Mouse (Mus musculus) T-helper 17 cell (primary cell): ENCODE results near the gene Pds5a.
"Not testable (repeated sequence)": the region's sequence is repeated elsewhere in the genome, so short reads cannot be mapped to it uniquely, and the experiment has no call there.

ENCODE experiments used
- in situ Hi-C, 2 experiments: fragments of 300-600 bp; cut with MboI, MseI; formaldehyde crosslinking; loops; 1 replicate in 1 of 2; 2 replicates in 1 of 2; pipeline ENCODE4 v1.15.1; 2025; ENCODE audit warnings: high pct_unique_total_duplicates in 2 of 2

Pds5a gene

DNA sequence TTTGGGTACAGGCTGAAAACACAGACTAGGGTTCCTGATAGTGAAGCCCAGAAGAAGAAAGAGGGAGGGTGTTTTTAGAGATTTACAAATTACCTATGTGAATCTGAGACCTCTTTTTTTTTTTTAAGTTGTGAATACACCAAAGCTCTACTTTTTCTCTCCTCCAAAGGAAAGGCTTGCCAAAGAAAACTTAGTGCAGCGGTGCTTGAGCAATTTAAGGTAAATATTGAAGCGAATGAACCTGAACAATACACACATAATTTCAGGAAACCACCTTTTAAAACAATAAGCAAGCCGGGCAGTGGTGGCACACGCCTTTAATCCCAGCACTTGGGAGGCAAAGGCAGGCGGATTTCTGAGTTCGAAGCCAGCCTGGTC, 675 bp upstream of the Pds5a start:
- in situ Hi-C loops: no loop called here

DNA sequence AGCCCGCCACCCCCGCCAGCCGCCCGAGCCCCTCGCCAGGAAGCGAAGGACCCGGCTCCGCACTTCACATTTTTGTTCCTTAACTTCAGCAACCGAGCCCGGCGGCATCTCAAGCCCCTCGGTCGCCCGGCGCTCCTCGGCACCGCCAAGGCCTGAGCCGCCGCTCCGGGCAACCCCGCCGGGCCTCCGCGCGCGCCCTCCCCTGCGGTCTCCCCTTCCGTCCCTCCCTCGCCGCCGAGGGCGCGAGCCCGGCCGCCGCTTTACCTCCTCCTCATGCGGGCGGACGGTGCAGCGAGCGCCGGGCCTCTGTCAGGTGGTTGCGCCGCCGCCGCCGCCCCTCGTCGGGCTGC, 612 bp downstream of the Pds5a start:
- in situ Hi-C loops: no loop called here

DNA sequence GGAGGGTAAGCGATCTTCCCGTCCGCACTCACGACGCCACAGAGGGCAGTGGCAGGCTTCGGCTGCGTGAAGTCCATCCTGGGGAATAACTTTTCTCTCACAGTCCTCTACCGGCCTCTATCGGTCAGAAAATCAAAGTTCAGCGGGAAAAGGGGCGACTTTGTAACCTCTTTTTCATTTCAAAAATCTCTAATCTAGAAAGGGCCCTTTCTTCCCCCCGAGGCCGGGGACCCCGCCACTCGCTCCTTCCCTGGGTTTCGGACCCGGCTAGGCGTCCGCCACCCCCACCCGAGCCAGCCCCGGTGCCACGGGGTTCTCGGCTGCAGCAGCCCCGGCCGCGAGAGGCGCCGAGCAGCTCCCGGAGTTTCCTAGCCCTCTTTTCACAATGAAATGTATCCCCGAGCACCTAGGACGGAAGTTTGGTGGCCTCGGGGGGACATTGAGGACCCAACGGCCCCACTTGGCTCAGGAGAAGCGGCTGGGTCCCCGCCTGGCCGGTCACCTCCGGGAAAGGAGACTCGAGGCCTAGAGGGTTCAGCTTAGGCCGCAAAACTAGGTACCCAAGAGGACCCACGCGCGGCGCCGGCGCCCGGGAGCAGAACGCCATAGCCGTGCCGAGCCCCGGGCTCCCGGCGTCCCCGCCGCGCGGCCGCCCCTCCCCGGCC, 1.1 kb downstream of the Pds5a start:
- in situ Hi-C loops: no loop called here

DNA sequence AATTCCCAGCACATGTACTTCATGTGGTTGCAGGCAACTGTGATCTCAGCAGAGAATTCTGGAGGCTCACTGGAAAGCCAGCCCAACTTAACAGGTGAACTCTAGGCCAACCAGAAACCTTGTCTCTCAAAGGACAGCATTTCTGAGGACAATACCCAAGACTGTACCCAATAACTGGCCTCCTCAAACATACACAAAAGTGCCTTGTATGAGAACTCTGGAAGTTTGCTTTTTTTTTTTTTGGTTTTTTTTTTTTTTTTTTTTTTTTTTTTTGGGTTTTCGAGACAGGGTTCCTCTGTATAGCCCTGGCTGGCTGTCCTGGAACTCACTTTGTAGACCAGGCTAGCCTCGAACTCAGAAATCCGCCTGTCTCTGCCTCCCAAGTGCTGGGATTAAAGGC, 4.0 kb downstream of the Pds5a start:
- in situ Hi-C loops: not testable (repeated sequence)

DNA sequence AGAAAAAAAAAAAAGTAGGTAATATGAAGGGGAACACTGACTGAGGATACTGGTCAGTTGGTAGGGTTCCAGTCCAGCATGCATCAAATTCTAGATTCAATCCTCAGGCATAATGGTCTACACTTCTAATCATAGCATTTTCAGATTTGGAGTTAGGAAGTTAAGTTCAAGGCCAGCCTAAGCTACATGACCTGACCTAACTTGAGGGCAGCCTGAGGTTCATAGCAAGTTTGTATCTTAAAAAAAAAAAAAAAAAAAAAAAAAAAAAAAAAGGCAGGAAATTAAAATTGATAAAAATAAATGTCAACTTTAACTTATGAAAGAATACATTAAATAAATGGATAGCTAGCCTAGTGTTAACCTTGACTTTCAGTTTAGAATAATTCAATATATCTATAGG, 5.1 kb downstream of the Pds5a start:
- in situ Hi-C loops: no loop called here

DNA sequence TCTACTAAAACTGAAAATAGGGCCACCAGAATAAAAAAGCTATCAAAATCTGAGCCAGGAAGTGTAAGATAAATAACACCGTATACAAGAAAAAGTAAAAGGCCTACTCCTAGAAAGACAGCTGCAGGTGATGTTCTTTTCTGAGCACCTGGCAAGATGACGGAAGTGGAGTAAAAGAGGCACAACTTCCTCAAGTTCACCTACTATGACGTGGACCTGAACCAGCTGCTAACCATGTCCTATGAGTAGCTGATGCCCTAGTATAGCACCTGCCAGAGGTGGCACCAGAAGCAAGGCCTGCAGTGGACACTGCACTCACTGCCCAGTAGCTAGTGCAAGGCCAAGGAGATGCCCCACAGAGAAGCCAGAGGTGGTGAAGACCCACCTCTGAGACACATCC, 9.3 kb downstream of the Pds5a start:
- in situ Hi-C loops: no loop called here

DNA sequence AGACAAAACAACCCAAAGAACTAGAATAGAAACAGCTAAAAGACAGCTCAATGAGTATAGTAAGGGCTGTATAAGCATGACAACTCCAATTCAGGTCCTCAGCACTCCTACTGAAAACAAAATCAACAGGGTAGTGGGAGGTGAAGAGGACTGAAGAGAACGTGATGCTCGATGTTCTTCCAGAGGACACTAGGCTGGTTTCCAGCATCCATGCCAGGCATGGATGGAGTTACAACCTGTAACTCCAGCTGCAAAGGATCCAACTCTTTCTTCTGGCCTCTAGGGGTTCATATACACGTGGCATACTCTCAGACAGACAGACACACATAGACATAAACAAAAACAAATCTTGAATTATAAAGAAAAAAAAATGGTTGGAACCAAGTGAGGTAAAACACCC, 11.3 kb downstream of the Pds5a start:
- in situ Hi-C loops: no loop called here

DNA sequence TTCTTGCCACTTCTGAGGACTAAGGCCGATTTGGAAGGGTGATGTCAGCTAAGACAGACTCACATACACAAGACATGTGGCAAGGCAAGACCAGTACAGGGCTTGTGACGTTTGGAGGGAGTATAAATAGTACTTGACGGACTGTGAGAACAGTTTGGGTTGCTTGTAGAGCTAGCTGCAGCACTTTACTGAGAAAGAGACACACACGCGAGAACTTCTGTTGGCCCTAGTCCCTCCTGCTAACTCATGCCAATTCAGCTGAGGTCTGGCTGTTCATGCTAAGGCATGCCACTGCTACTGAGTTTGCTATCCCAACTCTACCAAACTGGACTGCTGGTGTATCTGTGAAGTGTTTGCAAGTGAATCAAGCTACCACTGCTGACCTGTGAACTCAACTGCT, 19.2 kb downstream of the Pds5a start:
- in situ Hi-C loops: no loop called here

DNA sequence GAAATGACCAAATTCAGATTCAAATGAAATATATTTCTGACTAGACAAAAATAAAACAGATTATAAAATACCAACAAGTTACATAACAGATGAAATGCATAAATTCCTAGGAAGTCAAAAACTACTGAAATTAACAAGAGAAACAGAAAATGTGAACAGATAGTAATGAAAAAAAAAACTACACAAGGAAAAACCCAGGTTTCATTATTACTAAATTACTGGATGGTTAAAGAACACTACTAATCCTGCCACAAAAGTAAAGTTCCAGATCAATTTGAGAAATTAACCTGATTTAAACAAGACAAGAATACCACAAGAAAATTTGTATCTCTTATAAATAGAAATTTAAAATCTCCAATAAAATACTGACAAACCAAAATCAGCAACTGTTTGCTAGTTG, 25.9 kb downstream of the Pds5a start:
- in situ Hi-C loops: no loop called here

DNA sequence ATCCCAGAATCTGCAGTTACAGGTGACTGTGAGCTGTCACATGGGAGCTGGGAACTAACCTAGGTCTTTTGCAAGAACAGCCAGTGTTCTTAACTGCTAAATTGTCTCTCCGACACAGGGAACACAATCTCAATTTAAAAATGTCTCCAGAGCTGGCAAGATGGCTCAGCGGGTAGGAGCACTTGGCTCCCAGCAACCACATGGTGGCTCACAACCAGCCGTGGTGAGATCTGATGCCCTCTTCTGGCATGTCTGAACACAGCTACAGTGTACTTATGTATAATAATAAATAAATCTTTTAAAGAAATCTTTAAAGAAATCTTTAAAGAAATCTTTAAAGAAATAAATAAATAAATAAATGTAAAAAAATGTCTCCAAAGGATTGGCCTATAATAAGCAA, 30.4 kb downstream of the Pds5a start:
- in situ Hi-C loops: loop anchor here in 1 of 2 experiments (5.0 kb wide), 1 partner anchor 80 kb away; no protein-coding TSS in a partner anchor

DNA sequence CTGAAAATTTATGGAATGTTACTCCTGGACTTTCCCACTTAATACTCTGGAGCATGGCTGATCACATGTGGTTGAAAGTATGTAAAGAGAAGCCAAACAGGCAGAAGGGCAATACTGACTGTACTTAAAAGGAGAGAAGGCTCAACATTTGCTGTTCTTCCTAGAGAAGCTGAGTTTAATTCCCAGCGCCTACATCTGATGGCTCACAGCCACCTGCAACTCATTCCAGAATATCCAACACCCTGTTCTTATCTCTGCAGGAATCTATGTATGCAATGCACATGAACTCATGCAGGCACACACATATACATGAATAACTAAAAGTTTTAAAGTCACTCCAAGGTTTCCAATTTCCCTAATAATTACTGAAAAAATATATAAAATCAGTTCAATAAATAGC, 32.7 kb downstream of the Pds5a start:
- in situ Hi-C loops: loop anchor here in 1 of 2 experiments (5.0 kb wide), 1 partner anchor 78 kb away; no protein-coding TSS in a partner anchor

DNA sequence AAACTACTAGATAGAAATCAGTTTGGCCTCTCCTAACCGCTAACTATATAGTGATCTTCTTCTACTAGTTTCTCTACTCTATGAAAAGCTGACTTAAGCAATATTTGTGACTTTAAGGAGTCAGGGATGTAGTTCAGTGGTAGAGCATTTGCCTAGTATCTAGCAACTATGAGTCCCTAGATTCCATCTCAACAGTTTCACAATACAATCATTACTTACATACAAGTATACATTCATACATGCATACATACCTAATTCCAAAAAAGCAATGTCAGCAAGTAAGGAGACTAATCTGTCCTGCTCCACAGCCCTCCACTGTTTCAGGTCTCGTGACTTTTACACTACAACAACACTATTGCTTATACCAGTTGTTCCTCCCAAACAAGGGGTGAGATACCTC, 36.1 kb downstream of the Pds5a start:
- in situ Hi-C loops: loop anchor here in 1 of 2 experiments (5.0 kb wide), 1 partner anchor 45 kb away; no protein-coding TSS in a partner anchor

DNA sequence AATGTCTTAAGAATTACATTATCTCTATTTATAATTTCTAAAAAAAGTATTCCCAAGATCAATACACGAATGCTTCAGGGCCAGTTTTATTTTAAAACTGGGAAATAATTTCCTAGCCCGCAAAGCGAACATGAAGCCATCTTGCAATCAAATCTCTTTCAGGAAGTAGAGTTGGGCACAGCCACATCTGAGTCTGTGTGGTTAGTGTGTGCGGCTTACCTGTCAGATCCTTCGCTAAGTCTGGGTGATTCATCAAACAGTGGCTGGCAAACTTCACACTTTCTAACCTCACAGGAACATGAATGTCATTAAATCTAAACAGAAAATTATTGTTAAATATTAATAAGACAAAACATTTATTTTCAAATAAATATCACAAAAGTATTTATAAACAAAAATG, 44.3 kb downstream of the Pds5a start:
- in situ Hi-C loops: no loop called here

DNA sequence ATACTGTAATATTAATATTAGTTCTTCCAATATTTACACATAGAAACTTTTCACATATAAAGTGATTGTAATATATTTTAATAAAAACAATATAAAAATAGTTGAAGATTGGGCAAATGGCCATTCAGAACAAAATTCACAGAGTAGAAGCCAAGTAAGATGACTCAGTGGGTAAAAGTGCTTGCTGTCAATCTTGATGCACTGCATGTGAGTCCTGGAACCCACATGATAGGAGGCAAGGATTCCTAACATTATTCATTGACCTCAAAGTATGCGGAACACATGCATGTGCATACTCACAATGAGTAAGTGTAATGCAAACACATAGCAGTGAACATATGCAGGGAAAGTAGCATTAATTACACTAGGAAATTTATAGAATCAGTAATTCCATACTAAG, 59.2 kb downstream of the Pds5a start:
- in situ Hi-C loops: loop anchor here in 1 of 2 experiments (5.0 kb wide), 1 partner anchor 47 kb away; no protein-coding TSS in a partner anchor

DNA sequence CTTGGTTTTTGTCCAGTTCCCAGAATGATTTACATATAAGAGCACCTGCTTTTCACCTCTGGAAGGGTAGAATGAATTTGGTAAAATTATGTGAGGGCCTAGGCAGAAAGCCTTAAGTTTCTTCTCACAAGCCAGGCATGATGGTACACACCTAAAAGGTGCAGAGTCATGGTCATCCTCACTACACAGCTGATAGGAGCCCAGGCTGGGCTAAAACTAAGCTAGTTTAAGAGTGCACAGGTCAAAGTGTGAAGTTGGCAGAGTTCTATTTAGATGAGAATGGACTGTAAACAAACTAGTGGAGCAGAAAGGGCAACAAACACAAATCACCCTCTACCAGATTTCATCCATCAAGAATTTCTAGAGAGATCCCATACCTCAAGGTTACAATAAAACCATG, 73.7 kb downstream of the Pds5a start:
- in situ Hi-C loops: no loop called here

DNA sequence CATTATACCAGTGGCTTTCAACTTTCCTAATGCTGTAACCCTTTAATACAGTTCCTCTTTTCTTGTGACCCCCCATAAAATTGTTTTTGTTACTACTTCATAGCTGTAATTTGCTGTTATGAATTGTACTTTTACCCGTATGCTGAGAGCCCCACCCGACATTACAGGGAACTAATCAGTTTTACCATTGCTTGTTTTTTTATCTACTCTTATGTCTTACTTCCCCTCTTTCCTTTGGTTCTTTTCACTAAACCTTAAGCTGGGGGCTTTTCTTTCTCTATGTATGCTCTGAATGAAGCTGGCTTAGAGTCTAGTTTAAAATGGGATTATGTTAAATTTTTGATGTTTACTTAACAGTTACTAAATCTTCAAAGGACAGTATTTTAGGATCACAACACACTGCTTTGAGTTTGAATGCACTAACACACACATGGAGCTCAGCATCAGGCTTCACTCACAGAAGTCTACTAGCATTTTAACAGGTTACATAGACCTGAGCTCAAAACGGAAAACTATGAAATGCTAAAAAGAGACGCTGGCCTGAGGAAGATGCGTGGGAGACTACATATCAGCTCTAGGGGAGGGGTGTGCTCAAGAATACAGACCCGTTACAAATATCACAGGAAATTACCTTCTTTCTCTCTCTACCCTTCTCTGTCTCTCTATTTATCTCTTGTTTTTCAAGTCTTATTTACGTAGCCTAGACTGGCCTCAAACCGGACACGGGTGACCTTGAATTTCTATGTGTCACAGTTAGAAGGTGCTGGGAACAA, 84.7 kb downstream of the Pds5a start:
- in situ Hi-C loops: no loop called here

DNA sequence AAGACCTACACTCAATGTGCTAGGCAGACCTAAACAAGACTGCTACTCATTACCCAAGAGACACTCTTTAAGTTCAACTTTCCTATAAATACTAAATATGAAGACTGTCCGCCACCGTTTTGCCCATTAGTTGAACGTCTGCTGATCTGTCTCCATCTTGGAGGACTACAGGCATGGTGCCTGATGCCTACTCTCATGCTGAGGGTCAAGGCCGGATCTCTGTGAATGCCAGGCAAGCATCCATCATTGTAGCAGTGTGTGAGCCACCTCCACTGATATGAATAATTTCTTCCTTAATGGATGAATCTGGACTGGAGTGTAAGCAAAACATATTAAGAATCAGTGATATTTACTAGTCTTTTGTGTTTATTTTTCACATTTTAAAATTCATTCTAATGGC, 87.5 kb downstream of the Pds5a start:
- in situ Hi-C loops: no loop called here

DNA sequence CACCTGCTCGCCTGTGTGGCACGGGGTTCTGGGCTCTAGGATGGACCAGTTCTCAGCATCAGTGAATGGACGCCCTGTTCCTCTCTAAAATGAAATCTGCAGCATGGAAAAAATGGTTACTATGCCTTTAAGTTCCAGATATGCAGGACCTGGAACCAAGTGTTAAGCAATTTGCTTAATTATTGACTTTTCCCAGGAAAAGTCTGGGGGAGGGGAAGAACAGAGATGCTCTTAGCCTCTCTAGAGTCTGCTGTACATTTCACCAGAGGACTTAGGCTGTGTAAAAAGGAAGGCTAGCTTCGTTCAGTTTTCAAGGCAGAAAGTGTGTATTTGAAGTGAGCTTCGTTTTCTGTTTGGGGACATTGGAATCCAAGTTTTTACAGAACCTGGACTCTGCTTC, 88.3 kb downstream of the Pds5a start:
- in situ Hi-C loops: no loop called here

DNA sequence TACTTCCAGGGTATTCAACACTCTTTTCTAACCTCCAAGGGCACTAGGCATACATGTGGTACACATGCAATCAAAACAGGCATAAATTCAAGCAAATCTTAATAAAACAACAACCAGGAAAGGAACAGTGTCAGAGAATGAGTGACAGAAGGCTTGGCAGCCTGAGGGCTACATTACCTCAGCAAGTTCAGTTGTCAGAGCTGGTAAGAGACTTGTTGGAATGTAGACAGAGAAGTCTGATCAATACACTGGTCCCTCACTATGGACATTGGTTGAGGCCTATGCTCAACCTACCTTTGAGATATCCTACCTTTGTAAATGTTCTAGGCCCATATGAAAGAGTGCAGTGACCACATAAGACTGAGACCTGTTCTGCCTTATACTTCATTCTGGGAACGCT, 91.3 kb downstream of the Pds5a start:
- in situ Hi-C loops: no loop called here

DNA sequence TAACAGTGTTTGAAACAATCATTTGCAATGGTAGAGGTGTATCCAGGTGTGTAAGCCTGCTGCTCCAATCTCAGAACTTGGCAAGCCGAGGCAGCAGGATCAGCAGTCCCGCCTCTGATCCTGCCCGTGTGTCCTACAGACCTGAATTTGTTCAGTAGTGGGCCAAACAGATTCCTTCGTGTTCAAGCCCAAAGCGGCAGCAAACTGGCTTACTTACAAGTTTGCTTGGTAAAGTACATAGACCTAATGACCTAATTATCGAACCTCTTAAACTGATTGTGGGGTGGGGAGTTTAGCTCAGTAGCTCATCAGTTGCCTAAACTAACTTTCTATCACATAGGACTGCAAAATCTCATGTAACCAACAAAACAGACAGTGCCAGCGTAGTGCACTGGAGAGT, 98.4 kb downstream of the Pds5a start:
- in situ Hi-C loops: no loop called here

DNA sequence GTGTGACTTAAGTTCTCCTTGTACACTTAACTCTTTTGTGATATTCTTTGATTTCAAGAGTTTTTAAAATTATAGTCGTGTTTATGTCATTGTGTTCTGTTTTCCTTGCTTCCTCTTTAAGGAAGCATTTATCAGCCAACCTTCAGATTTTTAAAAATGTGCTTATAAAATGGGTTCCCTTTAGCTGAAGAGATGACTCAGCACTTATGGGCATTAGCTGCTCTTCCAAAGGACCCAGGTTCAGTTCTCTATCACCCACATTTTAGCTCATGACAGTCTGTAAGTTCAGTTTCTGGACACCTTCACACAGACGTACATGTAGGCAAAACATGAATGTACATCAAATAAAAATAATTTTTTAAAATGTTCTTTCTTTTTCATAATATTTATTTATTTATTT, 105.7 kb downstream of the Pds5a start:
- in situ Hi-C loops: loop anchor here in 1 of 2 experiments (5.0 kb wide), 1 partner anchor 45 kb away; no protein-coding TSS in a partner anchor

DNA sequence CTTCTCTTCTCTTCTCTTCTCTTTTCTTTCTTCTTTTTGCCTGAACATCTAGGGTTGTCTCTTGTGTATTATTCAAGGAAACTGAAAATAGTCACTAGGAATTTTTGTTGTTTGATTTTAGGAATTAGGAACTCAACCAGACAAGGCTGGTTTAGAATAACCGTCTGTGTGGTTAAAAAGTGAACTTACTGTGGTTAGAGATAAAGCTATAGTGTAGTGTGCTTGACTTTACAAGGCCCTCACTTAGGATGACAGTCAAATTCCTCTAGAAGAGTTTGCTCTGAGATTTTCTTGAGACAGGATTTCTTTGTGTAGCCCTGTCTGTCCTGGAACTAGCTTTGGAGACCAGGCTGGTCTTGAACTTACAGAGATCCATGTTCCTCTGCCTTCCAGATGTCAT, 107.9 kb downstream of the Pds5a start:
- in situ Hi-C loops: loop anchor here in 1 of 2 experiments (5.0 kb wide), 1 partner anchor 47 kb away; no protein-coding TSS in a partner anchor

DNA sequence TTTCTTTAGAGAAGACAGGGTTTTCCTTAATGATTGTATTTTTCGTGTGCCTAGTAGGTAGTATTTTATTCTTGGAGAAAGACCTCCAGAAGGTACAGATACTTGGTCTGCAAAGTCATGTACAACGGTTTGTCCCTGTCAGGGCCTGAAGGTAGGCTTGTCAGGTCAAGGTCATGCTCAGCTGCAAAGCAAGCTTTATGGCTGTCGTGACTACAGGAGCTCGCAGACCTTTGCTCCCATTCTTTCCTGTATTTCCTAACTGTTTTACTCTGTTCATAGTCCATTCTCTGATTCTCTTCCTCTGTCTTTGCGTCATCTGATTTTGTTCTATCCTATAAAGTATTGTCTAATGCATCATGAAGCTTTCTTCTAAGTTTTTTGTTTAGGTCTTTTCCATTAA, 111.8 kb downstream of the Pds5a start:
- in situ Hi-C loops: loop anchor here in 1 of 2 experiments (5.0 kb wide), 1 partner anchor 81 kb away; no protein-coding TSS in a partner anchor
